12 mouse cellular contexts compared by ENCODE assay signal in genomic region chr7:116893846-116894245, GRCm38 (mm10).
A peak's percentile ranks its signal among the peaks of the same experiment; 100 is the strongest.
DNase-seq lines count a peak whose midpoint lies in the region; ATAC-seq and TF ChIP-seq lines count a peak whose summit lies in the region.
"Had no signal": no experiment of that assay in that cellular context is flagged by ENCODE, and none has a peak within 500 bp of the region (broad histone marks: within the 10 kb centered on the region; RNA-seq: fewer than 3 reads in every experiment).

No protein-coding gene starts in this region.

- no peak overlapping the region for H3K4me3 ChIP-seq in kidney, postnatal 0 days (replicated peaks; ENCODE audit: low read depth, low read length)
- H3K4me3 ChIP-seq in limb, embryonic 13.5 days, result no peak overlapping the region
- H3K4me3 ChIP-seq: embryonic facial prominence, embryonic 13.5 days; midbrain, embryonic 12.5 days had no signal

- no peak for TF ChIP-seq POLR2A in brain, embryonic 14.5 days (IDR thresholded peaks at IDR 0.05; ENCODE audit: borderline replicate concordance, extremely low read depth, insufficient read depth, insufficient read length, poor library complexity, severe bottlenecking)

- H3K9me3 ChIP-seq in kidney, postnatal 0 days (replicated peaks; ENCODE audit: low read length), result no peaks in the 10 kb centered on the region
- H3K9me3 ChIP-seq in limb, embryonic 13.5 days, result no peaks in the 10 kb centered on the region
- H3K9me3 ChIP-seq: midbrain, embryonic 12.5 days had no signal

- no peak overlapping the region for H3K27ac ChIP-seq in kidney, postnatal 0 days
- no peak overlapping the region for H3K27ac ChIP-seq in limb, embryonic 13.5 days
- H3K27ac ChIP-seq: embryonic facial prominence, embryonic 13.5 days; midbrain, embryonic 12.5 days had no signal

- peak; percentile 68 for DNase-seq in kidney, postnatal 0 days (ENCODE audit: low spot score)
- no peak for DNase-seq in kidney, postnatal 14 days
- DNase-seq in brain, embryonic 14.5 days (ENCODE audit: low read depth), result peak; percentile 55
- peak; percentile 58 for DNase-seq in embryo, embryonic 10 days (ENCODE audit: low spot score)
- DNase-seq in gastrocnemius, postnatal 4 days (ENCODE audit: low spot score in 2 of 2), result no peak
- no peak for DNase-seq in lung, postnatal 10 days
- DNase-seq: kidney, adult 11 months; liver, postnatal 0 days had no signal

- TF ChIP-seq CTCF in kidney, postnatal 0 days (IDR thresholded peaks at IDR 0.05; ENCODE audit: low read depth), result no peak
- TF ChIP-seq CTCF in brain, embryonic 14.5 days (IDR thresholded peaks at IDR 0.05; ENCODE audit: borderline replicate concordance, extremely low read depth, insufficient read depth, insufficient read length), result no peak

- peak; percentile 71 for ATAC-seq in kidney, postnatal 0 days (replicated peaks; ENCODE audit: low FRiP score, low read depth)
- ATAC-seq in limb, embryonic 13.5 days (ENCODE audit: low FRiP score, low read depth), result peak; percentile 51; the same call in 1 of the 2 replicates
- no peak for ATAC-seq in activated CD4-positive, CD25-positive, alpha-beta regulatory T cell, adult 4 months
- ATAC-seq: liver, postnatal 0 days had no signal

- no peaks in the 10 kb centered on the region for H3K27me3 ChIP-seq in kidney, postnatal 0 days (ENCODE audit: insufficient read depth, low read length)
- no peaks in the 10 kb centered on the region for H3K27me3 ChIP-seq in limb, embryonic 13.5 days
- H3K27me3 ChIP-seq: embryonic facial prominence, embryonic 13.5 days; midbrain, embryonic 12.5 days had no signal

- WGBS in kidney, postnatal 0 days, result 16% methylated on average over 6 of the region's 6 CpGs
- WGBS in limb, embryonic 13.5 days, result 8% methylated on average over 6 of the region's 6 CpGs

- H3K4me2 ChIP-seq in kidney, postnatal 0 days (ENCODE audit: low read length), result no peak overlapping the region
- no peak overlapping the region for H3K4me2 ChIP-seq in limb, embryonic 13.5 days (replicated peaks)
- H3K4me2 ChIP-seq: embryonic facial prominence, embryonic 13.5 days; midbrain, embryonic 12.5 days had no signal

- H3K36me3 ChIP-seq in kidney, postnatal 0 days (ENCODE audit: insufficient read depth, low read length), result no peaks in the 10 kb centered on the region
- H3K36me3 ChIP-seq in limb, embryonic 13.5 days, result no peaks in the 10 kb centered on the region
- H3K36me3 ChIP-seq: embryonic facial prominence, embryonic 13.5 days; midbrain, embryonic 12.5 days had no signal

- no peaks in the 10 kb centered on the region for H3K4me1 ChIP-seq in kidney, postnatal 0 days (replicated peaks; ENCODE audit: insufficient read depth, low read length)
- H3K4me1 ChIP-seq in limb, embryonic 13.5 days, result peaks cover 8% of the 10 kb centered on the region
- H3K4me1 ChIP-seq: embryonic facial prominence, embryonic 13.5 days; midbrain, embryonic 12.5 days had no signal

- no peak overlapping the region for H3K9ac ChIP-seq in kidney, postnatal 0 days (ENCODE audit: low read depth, low read length)
- no peak overlapping the region for H3K9ac ChIP-seq in limb, embryonic 13.5 days
- H3K9ac ChIP-seq: embryonic facial prominence, embryonic 13.5 days; liver, postnatal 0 days; midbrain, embryonic 12.5 days had no signal

Comparison
In these comparisons a context has a peak if more than half of its experiments do, and no peak if none do; other contexts are left out.
1. DNase-seq: peak in kidney, postnatal 0 days (single experiment), brain, embryonic 14.5 days (single experiment) and embryo, embryonic 10 days (single experiment); none in kidney, postnatal 14 days (single experiment), gastrocnemius, postnatal 4 days (0 of 2) and lung, postnatal 10 days (single experiment).